Comparison of ENCODE assay signal across 18 mouse cellular contexts in genomic region chr11:120575046-120575445, GRCm38 (mm10). TPM values are rescaled to one million over a fixed set of nuclear protein-coding genes. Genes with fewer than 3 reads are reported as not detected.
A peak's percentile ranks its signal among the peaks of the same experiment; 100 is the strongest.
DNase-seq lines count a peak whose midpoint lies in the region; ATAC-seq and TF ChIP-seq lines count a peak whose summit lies in the region.
"Had no signal": no experiment of that assay in that cellular context is flagged by ENCODE, and none has a peak within 500 bp of the region (broad histone marks: within the 10 kb centered on the region; RNA-seq: fewer than 3 reads in every experiment).

No protein-coding gene starts in this region.

- no peaks in the 10 kb centered on the region for H3K27me3 ChIP-seq in hindbrain, embryonic 10.5 days (ENCODE audit: insufficient read depth, poor library complexity, severe bottlenecking)
- no peaks in the 10 kb centered on the region for H3K27me3 ChIP-seq in hindbrain, embryonic 11.5 days (ENCODE audit: control insufficient read depth, insufficient read depth, low read length)
- no peaks in the 10 kb centered on the region for H3K27me3 ChIP-seq in midbrain, embryonic 10.5 days (ENCODE audit: low read depth, poor library complexity, severe bottlenecking)
- H3K27me3 ChIP-seq in midbrain, embryonic 11.5 days (ENCODE audit: control insufficient read depth, insufficient read depth, low read length): no peaks in the 10 kb centered on the region
- no peaks in the 10 kb centered on the region for H3K27me3 ChIP-seq in intestine, postnatal 0 days (replicated peaks; ENCODE audit: control insufficient read depth, insufficient read depth, low read length)
- H3K27me3 ChIP-seq: embryonic facial prominence, embryonic 13.5 days; forebrain, embryonic 15.5 days; midbrain, embryonic 12.5 days had no signal

- no peak for TF ChIP-seq CTCF in intestine, postnatal 0 days (IDR thresholded peaks at IDR 0.05; ENCODE audit: low read depth)

- WGBS in hindbrain, embryonic 10.5 days: 84% methylated on average over 2 of the region's 2 CpGs
- 82% methylated on average over 2 of the region's 2 CpGs for WGBS in hindbrain, embryonic 11.5 days
- WGBS in midbrain, embryonic 10.5 days: 88% methylated on average over 2 of the region's 2 CpGs
- whole genome bisulfite sequencing in midbrain, embryonic 11.5 days: 80% methylated on average over 2 of the region's 2 CpGs
- WGBS in intestine, postnatal 0 days: 74% methylated on average over 2 of the region's 2 CpGs
- no CpG with 5 or more reads among the region's 2 CpGs for WGBS in macrophage (ENCODE audit: missing documents)

- peaks cover 48% of the 10 kb centered on the region for H3K36me3 ChIP-seq in hindbrain, embryonic 10.5 days
- H3K36me3 ChIP-seq in hindbrain, embryonic 11.5 days (ENCODE audit: control insufficient read depth, insufficient read depth, low read length): peaks cover 21% of the 10 kb centered on the region
- peaks cover 55% of the 10 kb centered on the region for H3K36me3 ChIP-seq in midbrain, embryonic 10.5 days
- peaks cover 30% of the 10 kb centered on the region for H3K36me3 ChIP-seq in midbrain, embryonic 11.5 days (ENCODE audit: control insufficient read depth, insufficient read depth, low read length)
- H3K36me3 ChIP-seq in intestine, postnatal 0 days (ENCODE audit: control insufficient read depth, insufficient read depth): peaks cover 39% of the 10 kb centered on the region
- peaks cover 27% of the 10 kb centered on the region for H3K36me3 ChIP-seq in macrophage (ENCODE audit: inconsistent target)

- peaks cover 50% of the 10 kb centered on the region for H3K4me1 ChIP-seq in hindbrain, embryonic 10.5 days (replicated peaks)
- H3K4me1 ChIP-seq in hindbrain, embryonic 11.5 days (replicated peaks; ENCODE audit: control insufficient read depth, insufficient read depth, low read length): peaks cover 17% of the 10 kb centered on the region
- H3K4me1 ChIP-seq in midbrain, embryonic 10.5 days: peaks cover 47% of the 10 kb centered on the region
- peaks cover 20% of the 10 kb centered on the region for H3K4me1 ChIP-seq in midbrain, embryonic 11.5 days (ENCODE audit: control insufficient read depth, insufficient read depth, low read length)
- peaks cover 14% of the 10 kb centered on the region; the same call in 1 of the 2 replicates for H3K4me1 ChIP-seq in intestine, postnatal 0 days (replicated peaks; ENCODE audit: control insufficient read depth, insufficient read depth, low read length)

- H3K79me2 ChIP-seq in macrophage (ENCODE audit: inconsistent target): peaks cover 66% of the 10 kb centered on the region

- ATAC-seq in hindbrain, embryonic 11.5 days (ENCODE audit: low FRiP score): no peak
- no peak for ATAC-seq in midbrain, embryonic 11.5 days (ENCODE audit: low FRiP score)
- no peak for ATAC-seq in intestine, postnatal 0 days
- ATAC-seq: forebrain, embryonic 15.5 days had no signal

- no peak overlapping the region for H3K27ac ChIP-seq in hindbrain, embryonic 10.5 days
- H3K27ac ChIP-seq in hindbrain, embryonic 11.5 days (ENCODE audit: low read depth, low read length): no peak overlapping the region
- H3K27ac ChIP-seq in midbrain, embryonic 10.5 days (replicated peaks): no peak overlapping the region
- no peak overlapping the region for H3K27ac ChIP-seq in midbrain, embryonic 11.5 days (ENCODE audit: low read depth, low read length)
- peak overlapping the region; percentile 57 for H3K27ac ChIP-seq in intestine, postnatal 0 days (ENCODE audit: low read depth, low read length)
- 0 out of 2 replicates have a peak overlapping the region, but pooled peaks have one; percentile 91 for H3K27ac ChIP-seq in macrophage
- H3K27ac ChIP-seq: forebrain, embryonic 15.5 days; midbrain, embryonic 12.5 days had no signal

- H3K9ac ChIP-seq in hindbrain, embryonic 11.5 days (ENCODE audit: low read depth, low read length): no peak overlapping the region
- no peak overlapping the region for H3K9ac ChIP-seq in midbrain, embryonic 11.5 days (ENCODE audit: low read length)
- H3K9ac ChIP-seq in intestine, postnatal 0 days (ENCODE audit: low read depth, low read length): no peak overlapping the region

- no peaks in the 10 kb centered on the region for H3K9me3 ChIP-seq in hindbrain, embryonic 10.5 days
- H3K9me3 ChIP-seq in hindbrain, embryonic 11.5 days (ENCODE audit: control insufficient read depth, low read length): no peaks in the 10 kb centered on the region
- H3K9me3 ChIP-seq in midbrain, embryonic 10.5 days (replicated peaks): no peaks in the 10 kb centered on the region
- no peaks in the 10 kb centered on the region for H3K9me3 ChIP-seq in midbrain, embryonic 11.5 days (ENCODE audit: control insufficient read depth, low read length)
- H3K9me3 ChIP-seq in intestine, postnatal 0 days (ENCODE audit: control insufficient read depth): no peaks in the 10 kb centered on the region
- H3K9me3 ChIP-seq: embryonic facial prominence, embryonic 13.5 days; forebrain, embryonic 15.5 days; midbrain, embryonic 12.5 days had no signal

- H3K4me2 ChIP-seq in hindbrain, embryonic 11.5 days (replicated peaks; ENCODE audit: low read depth, low read length): no peak overlapping the region
- no peak overlapping the region for H3K4me2 ChIP-seq in midbrain, embryonic 11.5 days
- H3K4me2 ChIP-seq in intestine, postnatal 0 days (replicated peaks; ENCODE audit: low read depth): peak overlapping the region; percentile 80; the same call in 1 of the 2 replicates

- H3K4me3 ChIP-seq in hindbrain, embryonic 10.5 days: 0 out of 2 replicates have a peak overlapping the region, but pooled peaks have one; percentile 100
- no peak overlapping the region for H3K4me3 ChIP-seq in hindbrain, embryonic 11.5 days (ENCODE audit: low read depth, low read length)
- peak overlapping the region; percentile 87; the same call in 1 of the 2 replicates for H3K4me3 ChIP-seq in midbrain, embryonic 10.5 days
- no peak overlapping the region for H3K4me3 ChIP-seq in midbrain, embryonic 11.5 days (ENCODE audit: low read depth, low read length)
- H3K4me3 ChIP-seq in intestine, postnatal 0 days (ENCODE audit: low read depth, low read length): no peak overlapping the region
- no peak overlapping the region for H3K4me3 ChIP-seq in macrophage (ENCODE audit: inconsistent target)

- DNase-seq in hindbrain, embryonic 10.5 days (ENCODE audit: low spot score): no peak
- no peak for DNase-seq in hindbrain, embryonic 11.5 days (ENCODE audit: low spot score)
- no peak for DNase-seq in midbrain, embryonic 10.5 days (ENCODE audit: low spot score)
- no peak for DNase-seq in midbrain, embryonic 11.5 days (ENCODE audit: low spot score, missing footprints)
- no peak for DNase-seq in cerebellum, adult 9-10 months
- no peak for DNase-seq in right cerebral cortex, postnatal 36 days (ENCODE audit: low spot score in 2 of 2)
- DNase-seq: cerebellum, postnatal 10 days; gastrocnemius, postnatal 10 days; lung, adult 2 months had no signal

RNA-seq across cellular contexts. Expression of gene P4hb, which starts 2.0 kb away (rescaled TPM):
- polyA plus RNA-seq in hindbrain, embryonic 10.5 days (2016; fragmentation: Nextera tagmentation; extraction: Ambion mirVana): 519 and 570 TPM in 2 replicates
- 504 and 527 TPM in 2 replicates for polyA plus RNA-seq in hindbrain, embryonic 11.5 days (2014; fragmentation: Nextera tagmentation; extraction: Ambion mirVana)
- polyA plus RNA-seq in midbrain, embryonic 10.5 days (2016; fragmentation: Nextera tagmentation; extraction: Ambion mirVana): 534 and 562 TPM in 2 replicates
- 492 and 493 TPM in 2 replicates for polyA plus RNA-seq in midbrain, embryonic 11.5 days (2014; fragmentation: Nextera tagmentation; extraction: Ambion mirVana)
- 2,516 and 2,539 TPM in 2 replicates for polyA plus RNA-seq in intestine, postnatal 0 days (2015; fragmentation: Nextera tagmentation; extraction: Ambion mirVana)
- 100 to 1,000 TPM in 1 of 26 experiments, 10 to 100 TPM in 25; 12.4 to 109 (median 29.4) TPM for total RNA-seq in macrophage (2018; cell fraction: chromatin; rRNA removed)
- 100 to 1,000 TPM; 202 to 385 (median 291) TPM for total RNA-seq in macrophage (2018; cell fraction: cytosol; rRNA removed)
- total RNA-seq in macrophage (2018; cell fraction: nucleus; rRNA removed): 100 to 1,000 TPM in 25 of 26 experiments, 10 to 100 TPM in 1; 71.0 to 409 (median 244) TPM
- 294 to 442 TPM (median 388 TPM) in 3 replicates for polyA plus RNA-seq in macrophage (2018)

RNA-seq across cellular contexts. Expression of gene Arhgdia, which starts 6.4 kb away (rescaled TPM):
- polyA plus RNA-seq in hindbrain, embryonic 10.5 days (2016; fragmentation: Nextera tagmentation; extraction: Ambion mirVana): 799 and 820 TPM in 2 replicates
- 576 and 591 TPM in 2 replicates for polyA plus RNA-seq in hindbrain, embryonic 11.5 days (2014; fragmentation: Nextera tagmentation; extraction: Ambion mirVana)
- polyA plus RNA-seq in midbrain, embryonic 10.5 days (2016; fragmentation: Nextera tagmentation; extraction: Ambion mirVana): 743 and 777 TPM in 2 replicates
- 521 and 583 TPM in 2 replicates for polyA plus RNA-seq in midbrain, embryonic 11.5 days (2014; fragmentation: Nextera tagmentation; extraction: Ambion mirVana)
- polyA plus RNA-seq in intestine, postnatal 0 days (2015; fragmentation: Nextera tagmentation; extraction: Ambion mirVana): 474 and 493 TPM in 2 replicates
- total RNA-seq in macrophage (2018; cell fraction: chromatin; rRNA removed): 100 to 1,000 TPM in 8 of 26 experiments, 10 to 100 TPM in 18; 55.0 to 130 (median 89.0) TPM
- 100 to 1,000 TPM; 680 to 898 (median 773) TPM for total RNA-seq in macrophage (2018; cell fraction: cytosol; rRNA removed)
- total RNA-seq in macrophage (2018; cell fraction: nucleus; rRNA removed): 100 to 1,000 TPM; 152 to 391 (median 260) TPM
- polyA plus RNA-seq in macrophage (2018): 662 to 966 TPM (median 875 TPM) in 3 replicates

RNA-seq across cellular contexts. Expression of gene Alyref, which starts 23.1 kb away (rescaled TPM):
- polyA plus RNA-seq in hindbrain, embryonic 10.5 days (2016; fragmentation: Nextera tagmentation; extraction: Ambion mirVana): 607 and 643 TPM in 2 replicates
- polyA plus RNA-seq in hindbrain, embryonic 11.5 days (2014; fragmentation: Nextera tagmentation; extraction: Ambion mirVana): 686 and 764 TPM in 2 replicates
- 605 and 647 TPM in 2 replicates for polyA plus RNA-seq in midbrain, embryonic 10.5 days (2016; fragmentation: Nextera tagmentation; extraction: Ambion mirVana)
- polyA plus RNA-seq in midbrain, embryonic 11.5 days (2014; fragmentation: Nextera tagmentation; extraction: Ambion mirVana): 820 and 827 TPM in 2 replicates
- polyA plus RNA-seq in intestine, postnatal 0 days (2015; fragmentation: Nextera tagmentation; extraction: Ambion mirVana): 209 and 226 TPM in 2 replicates
- total RNA-seq in macrophage (2018; cell fraction: chromatin; rRNA removed): 10 to 100 TPM; 13.2 to 43.2 (median 30.6) TPM
- total RNA-seq in macrophage (2018; cell fraction: cytosol; rRNA removed): 10 to 100 TPM; 27.2 to 48.1 (median 35.9) TPM
- total RNA-seq in macrophage (2018; cell fraction: nucleus; rRNA removed): 10 to 100 TPM; 17.9 to 63.8 (median 26.1) TPM
- 34.3 to 88.6 TPM (median 41.5 TPM) in 3 replicates for polyA plus RNA-seq in macrophage (2018)

RNA-seq across cellular contexts. Expression of gene Anapc11, which starts 23.2 kb away (rescaled TPM):
- 237 TPM in 2 replicates for polyA plus RNA-seq in hindbrain, embryonic 10.5 days (2016; fragmentation: Nextera tagmentation; extraction: Ambion mirVana)
- 195 TPM in 2 replicates for polyA plus RNA-seq in hindbrain, embryonic 11.5 days (2014; fragmentation: Nextera tagmentation; extraction: Ambion mirVana)
- 216 and 231 TPM in 2 replicates for polyA plus RNA-seq in midbrain, embryonic 10.5 days (2016; fragmentation: Nextera tagmentation; extraction: Ambion mirVana)
- polyA plus RNA-seq in midbrain, embryonic 11.5 days (2014; fragmentation: Nextera tagmentation; extraction: Ambion mirVana): 178 and 204 TPM in 2 replicates
- polyA plus RNA-seq in intestine, postnatal 0 days (2015; fragmentation: Nextera tagmentation; extraction: Ambion mirVana): 107 and 108 TPM in 2 replicates
- total RNA-seq in macrophage (2018; cell fraction: chromatin; rRNA removed): 10 to 100 TPM in 25 of 26 experiments, 1 to 10 TPM in 1; 9.6 to 58.0 (median 26.1) TPM
- total RNA-seq in macrophage (2018; cell fraction: cytosol; rRNA removed): 10 to 100 TPM; 51.9 to 93.5 (median 62.1) TPM
- 10 to 100 TPM; 17.5 to 48.1 (median 26.5) TPM for total RNA-seq in macrophage (2018; cell fraction: nucleus; rRNA removed)
- polyA plus RNA-seq in macrophage (2018): 40.4 to 78.6 TPM (median 76.2 TPM) in 3 replicates

RNA-seq across cellular contexts. Expression of gene Ppp1r27, which starts 24.1 kb away (rescaled TPM):
- 0.27 TPM in 1 of 2 replicates, not detected in the other for polyA plus RNA-seq in hindbrain, embryonic 10.5 days (2016; fragmentation: Nextera tagmentation; extraction: Ambion mirVana)
- not detected in 2 replicates for polyA plus RNA-seq in hindbrain, embryonic 11.5 days (2014; fragmentation: Nextera tagmentation; extraction: Ambion mirVana)
- not detected in 2 replicates for polyA plus RNA-seq in midbrain, embryonic 10.5 days (2016; fragmentation: Nextera tagmentation; extraction: Ambion mirVana)
- polyA plus RNA-seq in midbrain, embryonic 11.5 days (2014; fragmentation: Nextera tagmentation; extraction: Ambion mirVana): not detected in 2 replicates
- polyA plus RNA-seq in intestine, postnatal 0 days (2015; fragmentation: Nextera tagmentation; extraction: Ambion mirVana): 1.4 and 1.6 TPM in 2 replicates
- not detected for total RNA-seq in macrophage (2018; cell fraction: chromatin; rRNA removed)
- total RNA-seq in macrophage (2018; cell fraction: cytosol; rRNA removed): under 1 TPM in 1 of 26 experiments, not detected in 25; 0.33 TPM
- total RNA-seq in macrophage (2018; cell fraction: nucleus; rRNA removed): not detected
- polyA plus RNA-seq in macrophage (2018): not detected in 3 replicates
- total RNA-seq: layer of hippocampus, adult 18-20 months; left cerebral cortex, adult 8-10 months had no signal
- polyA plus RNA-seq: embryonic facial prominence, embryonic 13.5 days; heart, embryonic 14.5 days; midbrain, embryonic 12.5 days; neural tube, embryonic 14.5 days had no signal

Comparison
In these comparisons a context has a peak if more than half of its experiments do, and no peak if none do; other contexts are left out.
1. H3K4me3 ChIP-seq: peak in hindbrain, embryonic 10.5 days (single experiment) and midbrain, embryonic 10.5 days (single experiment); none in hindbrain, embryonic 11.5 days (single experiment), midbrain, embryonic 11.5 days (single experiment), intestine, postnatal 0 days (single experiment) and macrophage (single experiment).
2. H3K27ac ChIP-seq: peak in intestine, postnatal 0 days (single experiment) and macrophage (single experiment); none in hindbrain, embryonic 10.5 days (single experiment), hindbrain, embryonic 11.5 days (single experiment), midbrain, embryonic 10.5 days (single experiment) and midbrain, embryonic 11.5 days (single experiment).